Mouse (Mus musculus) limb, embryonic 14.5 days (tissue): ENCODE results near the gene S100a2. TPM values are rescaled to one million over a fixed set of nuclear protein-coding genes. Genes with fewer than 3 reads are reported as not detected.
A peak's percentile ranks its signal among the peaks of the same experiment; 100 is the strongest.

ENCODE experiments used
- ATAC-seq: fragments of 200-750 bp; cut with Nextera tagmentation; 2 replicates; pipeline ENCODE4 v1.8.0; 2017; ENCODE audit warnings: low read depth, moderate number of reproducible peaks, moderate TSS enrichment; ENCODE audit not compliant: low FRiP score
- DNase-seq: peaks from one replicate; pipeline ENCODE4 v3.0.0-alpha.2; 2015; ENCODE audit warnings: low spot score
- H3K27ac ChIP-seq: fragments of 300-500 bp; sonication (generic); replicated peaks from 2 replicates; pipeline ENCODE4 v1.5.1; 2014; ENCODE audit warnings: low read depth, mild to moderate bottlenecking, low read length, moderate library complexity, mixed read lengths
- H3K27me3 ChIP-seq: fragments of 300-500 bp; sonication (generic); 2 replicates; pipeline ENCODE4 v1.6.1; 2014; ENCODE audit warnings: low read length, mixed read lengths; ENCODE audit not compliant: control insufficient read depth, insufficient read depth
- H3K36me3 ChIP-seq: fragments of 300-500 bp; sonication (generic); 2 replicates; pipeline ENCODE4 v1.6.1; 2014; ENCODE audit warnings: mild to moderate bottlenecking, low read length, moderate library complexity, mixed read lengths; ENCODE audit not compliant: control insufficient read depth, insufficient read depth
- H3K4me1 ChIP-seq: fragments of 300-500 bp; sonication (generic); 2 replicates; pipeline ENCODE4 v1.6.1; 2014; ENCODE audit warnings: antibody characterized with exemption, low read length, mixed read lengths; ENCODE audit not compliant: control insufficient read depth, insufficient read depth
- H3K4me2 ChIP-seq: fragments of 300-500 bp; sonication (generic); replicated peaks from 2 replicates; pipeline ENCODE4 v1.6.1; 2014; ENCODE audit warnings: low read depth, mild to moderate bottlenecking, low read length, moderate library complexity; ENCODE audit not compliant: severe bottlenecking
- H3K4me3 ChIP-seq: fragments of 300-500 bp; sonication (generic); replicated peaks from 2 replicates; pipeline ENCODE4 v1.5.1; 2014; ENCODE audit warnings: low read length
- H3K9ac ChIP-seq: fragments of 300-500 bp; sonication (generic); 2 replicates; pipeline ENCODE4 v1.6.1; 2014; ENCODE audit warnings: mild to moderate bottlenecking, low read depth, low read length, moderate library complexity; ENCODE audit not compliant: severe bottlenecking
- H3K9me3 ChIP-seq: fragments of 300-500 bp; sonication (generic); 2 replicates; pipeline ENCODE4 v1.6.1; 2016; ENCODE audit warnings: low read length; ENCODE audit not compliant: control insufficient read depth
- POLR2A ChIP-seq: fragments of 200-500 bp; IDR thresholded peaks from 2 replicates; pipeline ENCODE4 v1.8.0; 2012; ENCODE audit warnings: inconsistent platforms, mild to moderate bottlenecking, moderate library complexity, borderline replicate concordance; ENCODE audit not compliant: insufficient read depth, insufficient read length; ENCODE audit errors: extremely low read depth
- WGBS: fragments of 180-500 bp; shearing (Covaris S2); extraction: QIAGEN DNeasy Blood & Tissue Kit; methylation state at CpG from one replicate; pipeline ENCODE4 v1.1.7; 2014; 5-methylcytosine and 5-hydroxymethylcytosine counted together
- polyA plus RNA-seq, 2 experiments: library from polyadenylated mRNA; depleted of rRNA in 1 of 2; stranded (reverse) in 1 of 2; unstranded in 1 of 2; fragments of >200 nt; fragmentation: Nextera tagmentation in 1 of 2; extraction: Ambion mirVana in 1 of 2; gene quantifications; 2 replicates each; pipeline versions ENCODE4 v1.2.1 to v1.2.3; 2012 to 2014

The S100a2 gene
- polyA plus RNA-seq (2012; rRNA removed) = not detected in 2 replicates
- polyA plus RNA-seq (2014; fragmentation: Nextera tagmentation; extraction: Ambion mirVana) = not detected in 2 replicates

- Histone ChIP-seq H3K4me1 (peaks cover 8% of the 10 kb centered on the region), H3K27me3 (no peaks in the 10 kb centered on the region), H3K36me3 (no peaks in the 10 kb centered on the region), H3K9me3 (no peaks in the 10 kb centered on the region; the same call in 1 of the 2 replicates), H3K4me2 (no peak within 1 kb of the TSS), H3K9ac (no peak within 1 kb of the TSS), H3K4me3 (no peak within 1 kb of the TSS), H3K27ac (no peak within 1 kb of the TSS)
- 83% methylated on average over 8 of the region's 8 CpGs for WGBS
- no peak for TF ChIP-seq POLR2A
- DNase-seq = no peak
- no peak for ATAC-seq
Observed at GRCm38 (mm10) chr3:90589947-90590346, at the start of gene S100a2. Gene S100a2, plus strand, starts transcription at chr3:90590247.

- no peak overlapping the region for H3K4me3 ChIP-seq
- H3K9me3 ChIP-seq = no peaks in the 10 kb centered on the region
- DNase-seq (no peak), ATAC-seq (no peak)
- H3K27ac ChIP-seq = 0 out of 2 replicates have a peak overlapping the region, but pooled peaks have one; percentile 13
- H3K4me2 ChIP-seq = no peak overlapping the region
- 64% methylated on average over 4 of the region's 4 CpGs for WGBS
- H3K27me3 ChIP-seq = no peaks in the 10 kb centered on the region
- H3K4me1 ChIP-seq = peaks cover 11% of the 10 kb centered on the region
- no peak for TF ChIP-seq POLR2A
- no peaks in the 10 kb centered on the region for H3K36me3 ChIP-seq
- no peak overlapping the region; the same call in 1 of the 2 replicates for H3K9ac ChIP-seq
Observed at GRCm38 (mm10) chr3:90540904-90541303, 49.1 kb upstream of the S100a2 start.

DNA sequence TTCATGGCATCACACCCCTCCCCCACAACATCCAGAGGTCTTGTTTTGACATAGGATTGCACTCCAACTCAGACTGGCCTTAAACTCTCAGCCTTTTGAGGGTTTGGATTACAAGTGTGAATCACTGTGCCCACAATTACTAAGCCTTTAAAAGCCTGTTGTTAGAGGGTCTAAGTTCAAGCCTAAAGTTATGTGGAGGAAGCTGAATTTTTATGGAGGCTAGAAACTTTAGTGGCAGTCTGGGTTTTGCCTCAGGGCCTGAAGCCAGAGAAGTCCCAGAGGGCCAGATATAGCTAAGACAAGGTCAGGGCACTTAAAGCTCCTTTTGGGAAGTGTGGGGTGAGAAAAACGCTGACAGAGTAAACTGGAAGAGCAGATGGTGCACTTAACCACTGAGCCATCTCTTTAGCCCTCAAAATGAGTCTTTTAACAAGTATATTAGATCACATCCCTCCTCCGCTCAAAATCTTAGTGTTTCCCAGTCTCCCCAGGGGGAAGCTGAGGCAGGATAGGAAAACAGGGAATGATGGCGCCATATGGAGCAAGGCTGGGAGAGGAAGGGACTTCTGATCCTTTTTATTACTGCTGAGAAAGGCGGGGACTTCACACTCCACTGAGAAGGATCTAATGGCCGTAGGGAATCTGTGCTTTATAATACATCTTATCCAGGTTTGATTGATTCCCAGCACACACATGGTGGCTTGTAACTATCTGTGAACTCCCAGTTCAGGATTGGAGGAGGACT lies 40.2 kb upstream of the S100a2 start:
- no peak overlapping the region for H3K27ac ChIP-seq
- no peak overlapping the region for H3K4me3 ChIP-seq
- H3K4me2 ChIP-seq = no peak overlapping the region
- 24% methylated on average over 5 of the region's 5 CpGs for WGBS
- no peaks in the 10 kb centered on the region for H3K36me3 ChIP-seq
- H3K9me3 ChIP-seq = no peaks in the 10 kb centered on the region
- no peaks in the 10 kb centered on the region for H3K27me3 ChIP-seq
- peaks cover 5% of the 10 kb centered on the region; the same call in 1 of the 2 replicates for H3K4me1 ChIP-seq
- DNase-seq = peak; percentile 54
- H3K9ac ChIP-seq = no peak overlapping the region
- ATAC-seq = peak; percentile 71
- no peak for TF ChIP-seq POLR2A

DNA sequence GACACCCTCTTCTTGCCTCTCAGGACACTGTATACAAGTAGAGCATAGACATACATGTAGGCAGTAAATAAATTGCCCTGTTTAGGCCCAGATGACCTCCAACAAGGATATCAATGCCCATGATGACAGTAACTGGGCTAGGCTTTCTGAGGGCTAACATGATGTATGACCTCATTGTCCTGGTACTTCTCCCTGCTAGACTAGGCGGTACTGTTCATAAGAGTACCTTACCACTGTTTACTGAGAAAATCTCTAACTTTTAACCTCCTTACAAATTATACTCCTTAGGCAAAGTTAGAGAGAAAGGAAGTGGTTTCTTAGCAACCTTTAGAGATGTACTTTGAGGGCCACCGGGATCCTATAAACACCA lies 39.6 kb upstream of the S100a2 start:
- Histone ChIP-seq H3K4me1 (peaks cover 5% of the 10 kb centered on the region; the same call in 1 of the 2 replicates), H3K27ac (no peak overlapping the region), H3K9me3 (no peaks in the 10 kb centered on the region), H3K36me3 (no peaks in the 10 kb centered on the region), H3K4me3 (no peak overlapping the region), H3K27me3 (no peaks in the 10 kb centered on the region), H3K9ac (no peak overlapping the region), H3K4me2 (no peak overlapping the region)
- ATAC-seq = no peak; the same call in 1 of the 2 replicates
- 73% methylated on average over 2 of the region's 2 CpGs for WGBS
- no peak for DNase-seq
- no peak for TF ChIP-seq POLR2A

DNA sequence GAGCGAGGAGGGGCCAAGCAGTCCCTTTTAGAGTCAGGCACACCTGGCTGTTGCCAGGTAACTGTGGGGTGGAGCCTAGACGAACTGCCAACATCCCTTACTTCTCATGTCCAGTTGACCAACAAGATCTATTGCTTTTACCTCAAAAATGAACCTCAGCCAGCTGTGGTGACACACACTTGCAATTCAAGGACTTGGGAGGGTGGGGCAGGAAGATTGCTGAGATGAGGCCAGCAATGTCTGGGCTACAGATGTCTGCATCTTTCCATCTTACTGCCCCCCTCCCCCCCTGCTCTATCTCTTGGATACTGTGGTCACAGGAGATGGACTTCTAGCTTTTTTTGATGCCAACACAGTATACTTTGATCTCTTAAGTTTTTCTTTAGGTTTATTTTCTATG lies 37.8 kb upstream of the S100a2 start:
- peaks cover 5% of the 10 kb centered on the region; the same call in 1 of the 2 replicates for H3K4me1 ChIP-seq
- no peaks in the 10 kb centered on the region for H3K36me3 ChIP-seq
- ATAC-seq (no peak), DNase-seq (no peak)
- H3K4me2 ChIP-seq = no peak overlapping the region
- no peak overlapping the region for H3K27ac ChIP-seq
- 78% methylated on average over 2 of the region's 2 CpGs for whole genome bisulfite sequencing
- H3K4me3 ChIP-seq = no peak overlapping the region
- no peak for TF ChIP-seq POLR2A
- H3K9ac ChIP-seq = no peak overlapping the region
- no peaks in the 10 kb centered on the region for H3K27me3 ChIP-seq
- H3K9me3 ChIP-seq = no peaks in the 10 kb centered on the region
